Mouse (Mus musculus): ENCODE results near the gene Tmem242.

The Tmem242 gene

GRCm38 (mm10) chr17:5416518-5416917, 23.5 kb downstream of the Tmem242 start:
- DNase-seq (ENCODE audit: low spot score in 2 of 2), result no peak

GRCm38 (mm10) chr17:5414041-5414440, 26.0 kb downstream of the Tmem242 start:
- no peak for DNase-seq (ENCODE audit: low spot score in 2 of 2)

- no peak for DNase-seq (ENCODE audit: low spot score in 2 of 2)
These were observed 26.7 kb downstream of the Tmem242 start for GRCm38 (mm10) chr17:5413350-5413749.

- DNase-seq (ENCODE audit: low spot score in 2 of 2), result no peak
These were observed 27.3 kb downstream of the Tmem242 start for GRCm38 (mm10) chr17:5412740-5413139.

DNA sequence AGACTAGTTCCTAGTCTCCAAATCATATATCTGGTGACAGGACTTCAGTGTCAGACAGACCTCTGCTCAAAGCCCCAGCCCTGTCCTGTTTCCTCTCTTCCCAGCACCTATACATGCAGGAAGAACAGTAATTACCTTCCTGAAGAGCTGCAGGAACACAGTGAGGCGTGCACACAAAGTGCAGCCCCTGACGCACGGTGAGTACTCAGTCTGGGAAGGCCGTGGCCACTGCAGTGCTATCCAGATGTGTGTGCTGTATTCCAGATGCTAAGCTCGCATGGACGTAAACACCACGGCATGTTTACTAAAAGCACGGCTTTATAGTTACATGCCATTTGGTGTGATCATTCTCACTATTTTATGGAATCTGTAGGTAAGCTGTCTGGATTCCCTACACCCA, 27.8 kb downstream of the Tmem242 start:
- DNase-seq (ENCODE audit: low spot score in 2 of 2), result no peak

- no peak for DNase-seq (ENCODE audit: low spot score in 2 of 2)
These were observed 28.9 kb downstream of the Tmem242 start for GRCm38 (mm10) chr17:5411205-5411604.

DNA sequence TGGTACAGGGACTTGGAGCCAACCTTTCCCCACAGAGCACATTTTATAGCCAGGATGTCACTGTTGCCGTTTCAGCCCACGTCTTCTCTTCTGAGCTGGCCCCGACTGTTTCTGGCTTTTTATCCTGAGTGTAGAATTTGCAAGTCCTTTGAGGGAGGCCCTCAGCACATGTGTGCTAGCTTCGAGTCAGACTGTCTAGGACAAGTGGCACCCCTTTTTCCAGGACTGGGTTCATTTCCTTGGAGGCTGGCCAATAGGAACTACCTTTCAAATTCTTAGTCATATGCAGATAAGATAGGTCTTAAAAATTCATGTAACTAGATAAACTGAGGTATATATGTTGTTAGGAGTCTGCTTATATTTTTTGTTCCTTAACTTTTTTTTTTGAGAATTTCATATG, 29.7 kb downstream of the Tmem242 start:
- no peak for DNase-seq (ENCODE audit: low spot score in 2 of 2)

DNA sequence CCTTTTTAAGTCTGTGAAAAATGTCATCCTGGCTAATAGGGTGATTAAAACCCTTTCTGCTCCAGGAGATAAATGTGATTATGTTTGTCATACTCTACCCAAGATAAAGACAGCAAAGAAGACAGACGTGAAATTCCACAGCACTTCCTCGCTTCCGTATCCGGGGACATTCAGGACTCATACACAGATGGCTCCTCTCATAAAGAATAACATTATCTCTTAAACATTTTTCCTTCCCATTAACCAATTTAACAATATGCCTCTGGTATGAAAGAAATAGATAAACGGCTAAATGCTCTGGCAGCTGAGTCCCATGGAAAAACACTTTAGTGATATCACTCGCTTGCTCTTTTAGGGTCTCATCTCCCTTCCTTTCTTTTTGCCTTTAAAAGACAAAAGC, 33.0 kb downstream of the Tmem242 start:
- no peak for DNase-seq (ENCODE audit: low spot score in 2 of 2)

- DNase-seq (ENCODE audit: low spot score in 2 of 2), result no peak
These were observed 33.5 kb downstream of the Tmem242 start for GRCm38 (mm10) chr17:5406566-5406965.

DNA sequence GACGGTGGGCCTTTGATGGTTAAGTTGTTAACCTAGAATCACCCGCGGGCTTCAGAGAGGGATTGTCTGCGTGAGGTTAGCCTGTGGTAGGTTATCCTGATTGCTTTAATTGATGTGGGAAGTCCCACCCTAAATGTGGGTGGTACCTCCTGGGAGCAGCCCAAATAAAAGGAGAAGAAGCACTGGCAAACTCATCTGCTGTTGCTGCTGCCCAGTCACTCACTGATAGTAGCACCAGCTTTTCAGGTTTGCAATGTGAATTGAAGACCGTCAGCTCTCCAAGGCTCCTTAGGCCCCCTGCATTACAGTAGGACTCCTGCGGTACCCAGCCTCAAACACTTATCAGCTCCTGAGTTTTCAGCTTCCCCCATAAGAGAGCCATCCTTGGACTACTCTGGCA, 36.2 kb downstream of the Tmem242 start:
- no peak for DNase-seq (ENCODE audit: low spot score in 2 of 2)

DNA sequence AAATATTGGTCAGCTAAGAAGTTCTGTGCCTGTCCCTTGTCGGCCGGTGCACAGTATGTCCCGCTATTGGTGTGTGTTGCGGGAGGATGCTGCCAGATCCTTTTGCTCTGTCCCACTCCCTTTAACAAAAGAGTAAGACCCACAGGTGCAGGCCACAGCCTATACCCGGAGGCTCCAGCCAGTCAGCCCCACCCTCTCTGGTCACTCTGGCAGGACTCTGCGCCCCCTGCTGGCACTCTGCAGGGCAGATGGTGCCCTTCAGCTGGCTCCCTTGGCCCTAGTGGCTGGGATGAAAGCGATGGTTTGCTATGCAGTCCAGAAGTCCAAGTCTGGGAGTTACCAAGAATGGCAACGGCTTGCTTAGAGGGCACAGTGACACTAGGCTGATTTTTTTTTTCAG, 37.4 kb downstream of the Tmem242 start:
- peak; percentile 61 to 84 for DNase-seq (ENCODE audit: low spot score in 2 of 2)

- peak; percentile 59 to 86 for DNase-seq (ENCODE audit: low spot score in 2 of 2)
These were observed 38.0 kb downstream of the Tmem242 start for GRCm38 (mm10) chr17:5402069-5402468.

DNA sequence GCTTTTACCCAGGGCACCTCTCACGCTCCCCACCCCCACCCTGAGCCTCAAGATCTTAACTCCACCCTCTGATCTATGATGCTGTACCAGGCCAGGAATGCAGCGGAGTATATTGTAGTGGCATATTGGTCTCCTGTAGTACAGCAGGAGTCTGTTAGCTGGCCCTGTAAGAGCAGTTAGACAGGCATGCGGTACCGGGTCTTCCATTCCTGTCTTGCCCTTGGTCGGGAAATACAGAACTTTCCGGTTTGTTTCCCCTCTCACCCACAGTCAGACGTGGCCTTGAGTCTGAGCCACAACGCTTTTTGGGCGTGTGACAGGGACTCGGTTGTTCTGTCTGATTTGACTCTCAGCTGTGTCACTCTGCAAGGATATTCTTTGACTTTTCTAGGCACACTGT, 38.8 kb downstream of the Tmem242 start:
- DNase-seq (ENCODE audit: low spot score in 2 of 2), result no peak

GRCm38 (mm10) chr17:5400435-5401090, 39.5 kb downstream of the Tmem242 start:
- DNase-seq (ENCODE audit: low spot score in 2 of 2), result no peak

GRCm38 (mm10) chr17:5397148-5398007, 42.7 kb downstream of the Tmem242 start:
- peak; percentile 70 to 83 for DNase-seq (ENCODE audit: low spot score in 2 of 2)

DNA sequence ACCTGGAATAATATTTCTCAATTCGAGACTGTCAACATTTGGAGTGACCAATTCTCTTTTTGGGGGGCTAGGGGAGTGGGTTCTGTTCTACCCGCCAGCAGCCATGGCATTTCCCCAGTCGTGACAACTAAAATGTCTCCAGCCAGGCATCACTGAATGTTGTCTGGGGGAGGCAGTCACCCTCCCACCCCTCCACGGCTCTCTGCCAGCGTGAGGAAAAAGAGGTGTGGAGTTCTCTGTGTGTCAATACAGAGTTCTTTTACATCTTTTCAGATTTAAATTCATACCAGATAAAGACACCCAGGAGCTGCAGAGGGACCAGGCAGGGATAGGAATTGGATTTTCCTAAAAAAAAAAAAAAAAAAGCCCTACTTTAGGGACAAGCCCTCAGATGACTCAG, 43.8 kb downstream of the Tmem242 start:
- no peak for DNase-seq (ENCODE audit: low spot score in 2 of 2)

DNA sequence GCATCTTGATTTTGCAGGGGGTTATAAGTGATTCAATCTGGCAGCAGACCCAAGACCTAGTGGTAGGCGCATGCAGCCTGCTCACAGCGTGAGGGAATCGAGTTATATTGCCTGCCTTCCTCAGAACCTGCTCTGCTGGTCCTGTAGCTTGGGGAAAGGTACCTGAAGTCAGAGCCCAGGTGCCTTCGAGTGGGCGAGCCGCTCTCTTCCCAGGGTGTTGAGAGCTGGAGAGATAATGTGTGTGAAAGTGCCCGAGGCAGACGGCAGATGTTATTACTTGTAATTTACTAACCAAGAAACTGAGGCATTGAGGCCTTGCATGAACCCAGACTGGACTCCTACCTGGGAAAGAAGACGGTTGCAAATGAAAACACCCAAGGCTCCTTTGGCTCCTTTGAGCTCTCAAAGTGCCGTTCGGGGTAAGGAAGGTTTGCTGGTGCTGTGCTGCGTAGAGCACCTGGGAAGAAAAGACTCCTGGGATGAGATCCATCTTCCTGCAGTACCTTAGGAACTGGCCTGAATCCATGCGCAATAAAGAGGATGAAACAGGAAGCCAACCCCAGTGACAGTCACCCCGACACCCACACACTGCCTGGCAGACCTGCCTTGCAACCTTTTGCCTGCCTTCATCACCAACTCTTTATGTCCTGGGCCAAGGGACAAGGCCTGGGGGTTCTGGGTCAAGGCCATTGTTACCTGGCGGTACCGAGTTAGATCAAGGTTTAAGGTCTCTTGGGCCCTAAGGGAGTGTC, 44.4 kb downstream of the Tmem242 start:
- no peak for DNase-seq (ENCODE audit: low spot score in 2 of 2)

- no peak for DNase-seq (ENCODE audit: low spot score in 2 of 2)
These were observed 49.4 kb downstream of the Tmem242 start for GRCm38 (mm10) chr17:5390682-5391081.

GRCm38 (mm10) chr17:5388351-5388750, 51.7 kb downstream of the Tmem242 start:
- no peak for DNase-seq (ENCODE audit: low spot score in 2 of 2)

DNA sequence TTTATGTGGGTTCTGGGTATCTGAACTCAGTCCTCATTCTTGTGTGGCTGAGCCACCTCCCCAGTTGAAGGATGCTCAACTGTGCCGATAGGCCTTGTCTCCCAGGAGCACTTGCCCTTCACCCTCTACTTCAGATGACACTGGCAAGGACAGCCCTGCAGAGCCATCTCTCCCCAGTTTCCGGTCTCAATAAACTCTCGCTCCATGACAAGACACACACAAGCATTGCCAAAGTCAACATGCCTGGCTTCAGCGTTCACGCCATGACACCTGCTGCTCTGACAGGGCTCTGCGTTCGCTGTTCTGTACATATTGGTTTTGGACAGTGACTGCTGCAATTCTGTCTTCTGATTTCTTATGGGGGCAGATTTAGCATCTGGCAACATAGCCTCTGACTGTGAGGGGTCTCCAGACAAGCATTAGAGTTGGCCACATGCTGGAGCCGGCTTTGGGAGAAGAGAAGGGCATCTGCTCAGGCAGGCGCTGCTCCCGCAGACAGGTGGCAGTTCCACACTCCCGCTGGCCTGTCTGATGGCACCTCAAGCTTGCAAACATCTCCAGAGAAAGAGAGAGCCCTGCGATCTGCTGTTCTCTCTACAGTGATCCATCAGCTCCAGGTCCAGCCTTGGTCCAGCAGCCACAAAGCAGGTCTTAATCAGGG, 53.0 kb downstream of the Tmem242 start:
- no peak for DNase-seq (ENCODE audit: low spot score in 2 of 2)

GRCm38 (mm10) chr17:5385694-5386093, 54.4 kb downstream of the Tmem242 start:
- no peak for DNase-seq (ENCODE audit: low spot score in 2 of 2)

- DNase-seq (ENCODE audit: low spot score in 2 of 2), result peak; percentile 16 to 72
These were observed 62.1 kb downstream of the Tmem242 start for GRCm38 (mm10) chr17:5377930-5378310.

Measured in spleen, postnatal 10 days (tissue).